Mouse (Mus musculus) myocyte (in vitro differentiated cells): ENCODE data around the gene Sqstm1.

ENCODE experiments used
- CEBPB ChIP-seq: IDR thresholded peaks from 2 replicates; pipeline ENCODE4 v1.6.1; 2011; ENCODE audit warnings: mild to moderate bottlenecking, moderate library complexity; ENCODE audit not compliant: poor library complexity, insufficient read depth, severe bottlenecking
- E2F4 ChIP-seq: IDR thresholded peaks from one replicate; pipeline ENCODE4 v1.6.1; 2011; ENCODE audit warnings: mild to moderate bottlenecking, control low read depth, moderate library complexity; ENCODE audit not compliant: insufficient read depth
- MAX ChIP-seq: IDR thresholded peaks from one replicate; pipeline ENCODE4 v1.6.1; 2011; ENCODE audit warnings: low read depth, mild to moderate bottlenecking, control low read depth
- MYOD1 ChIP-seq, 3 experiments: IDR thresholded peaks; one replicate each; pipeline ENCODE4 v1.6.1; 2011; ENCODE audit warnings: control low read depth in 2 of 3, low read depth in 2 of 3, mild to moderate bottlenecking in 2 of 3, moderate library complexity in 1 of 3; ENCODE audit not compliant: insufficient read length in 2 of 3, control insufficient read depth in 1 of 3
- MYOG ChIP-seq, 3 experiments: IDR thresholded peaks; one replicate each; pipeline ENCODE4 v1.6.1; 2011; ENCODE audit warnings: control low read depth in 2 of 3, low read depth in 2 of 3, mild to moderate bottlenecking in 2 of 3; ENCODE audit not compliant: insufficient read length in 2 of 3, control insufficient read depth in 1 of 3, insufficient read depth in 1 of 3
- POLR2A ChIP-seq: IDR thresholded peaks from one replicate; pipeline ENCODE4 v1.6.1; 2011; ENCODE audit warnings: low read depth, mild to moderate bottlenecking, control low read depth, moderate library complexity; ENCODE audit not compliant: insufficient read length
- POLR2AphosphoS2 ChIP-seq: IDR thresholded peaks from one replicate; pipeline ENCODE4 v1.6.1; 2011; ENCODE audit warnings: low read depth, control low read depth; ENCODE audit not compliant: insufficient read length
- REST ChIP-seq: IDR thresholded peaks from one replicate; pipeline ENCODE4 v1.6.1; 2011; ENCODE audit warnings: mild to moderate bottlenecking, control low read depth, moderate library complexity; ENCODE audit not compliant: insufficient read depth, insufficient read length
- SRF ChIP-seq: IDR thresholded peaks from one replicate; pipeline ENCODE4 v1.6.1; 2011; ENCODE audit warnings: low read depth; ENCODE audit not compliant: control insufficient read depth, insufficient read length
- TCF12 ChIP-seq: IDR thresholded peaks from one replicate; pipeline ENCODE4 v1.6.1; 2011; ENCODE audit warnings: mild to moderate bottlenecking, control low read depth; ENCODE audit not compliant: poor library complexity, insufficient read depth, severe bottlenecking
- USF1 ChIP-seq: IDR thresholded peaks from one replicate; pipeline ENCODE4 v1.6.1; 2011; ENCODE audit warnings: low read depth, mild to moderate bottlenecking, control low read depth, moderate library complexity

DNA sequence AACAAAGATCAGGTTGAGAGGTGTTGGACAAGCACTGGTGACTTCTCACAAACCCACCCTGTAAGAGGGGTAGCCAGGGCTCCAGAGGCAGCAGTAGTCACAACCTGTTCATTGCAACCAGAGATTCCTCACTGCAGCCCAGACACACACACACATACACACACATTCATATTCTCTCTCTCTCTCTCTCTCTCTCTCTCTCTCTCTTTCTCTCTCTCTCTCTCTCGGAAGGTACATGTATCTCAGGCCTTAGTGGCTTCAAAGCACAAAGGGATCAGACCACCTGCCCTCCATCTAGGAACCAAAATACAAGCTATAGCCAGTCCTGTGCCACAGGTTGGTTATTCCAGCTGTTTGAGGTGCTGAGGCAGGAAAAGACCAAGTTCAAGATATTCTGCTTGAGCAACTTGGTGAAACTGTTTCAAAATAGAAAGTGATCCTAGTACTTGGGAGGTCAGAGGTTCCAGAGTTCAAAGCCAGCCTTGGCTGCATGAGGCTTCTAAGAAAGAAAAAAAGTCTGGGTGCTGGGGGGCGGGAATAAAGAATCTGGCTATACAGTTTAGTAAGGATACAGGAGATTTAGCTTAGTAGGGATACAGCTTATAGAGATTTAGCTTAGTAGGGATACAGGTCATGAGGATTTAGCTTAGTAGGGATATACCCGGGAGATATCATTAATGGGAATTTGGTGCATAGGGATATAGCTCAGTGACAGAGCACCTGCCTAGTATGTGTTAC lies 864 bp upstream of the Sqstm1 start:
- TF ChIP-seq POLR2A (no peak), MYOD1 (IDR thresholded peaks at IDR 0.05; ENCODE audit: control insufficient read depth in 1 of 3, insufficient read length in 2 of 3, low read depth in 2 of 3) (no peak), MAX (no peak), REST (no peak), TCF12 (no peak), USF1 (no peak), E2F4 (no peak), MYOG (IDR thresholded peaks at IDR 0.05; ENCODE audit: control insufficient read depth in 1 of 3, insufficient read depth in 1 of 3, insufficient read length in 2 of 3, low read depth in 2 of 3) (no peak), SRF (no peak), CEBPB (no peak), POLR2AphosphoS2 (no peak)
